Mouse (Mus musculus) MEL (cell line): ENCODE data around the gene Kansl1.

Source experiments
- CTCF ChIP-seq, 3 experiments: IDR thresholded peaks in 2 of 3; conservative IDR thresholded peaks in 1 of 3; 2 replicates each; pipeline ENCODE4 v1.5.1; 2011 to 2012; ENCODE audit warnings: low read length in 3 of 3, low read depth in 2 of 3, mild to moderate bottlenecking in 2 of 3, improper control_type of control experiment in 1 of 3, inconsistent platforms in 1 of 3, mixed read lengths in 1 of 3, moderate library complexity in 1 of 3; ENCODE audit not compliant: control insufficient read depth in 1 of 3, insufficient read depth in 1 of 3, poor library complexity in 1 of 3, severe bottlenecking in 1 of 3
- EP300 ChIP-seq, 2 experiments: IDR thresholded peaks; 2 replicates each; pipeline ENCODE4 v1.6.1; 2011; ENCODE audit warnings: improper control_type of control experiment in 2 of 2, low read length in 2 of 2, low read depth in 1 of 2, mild to moderate bottlenecking in 1 of 2
- GATA1 ChIP-seq: IDR thresholded peaks from 2 replicates; pipeline ENCODE4 v1.6.1; 2011; ENCODE audit warnings: low read depth, low read length, improper control_type of control experiment
- MAZ ChIP-seq: IDR thresholded peaks from 2 replicates; pipeline ENCODE4 v1.6.1; 2012; ENCODE audit warnings: low read depth, mild to moderate bottlenecking, inconsistent platforms, low read length, improper control_type of control experiment
- NRF1 ChIP-seq: IDR thresholded peaks from 2 replicates; pipeline ENCODE4 v1.6.1; 2014; ENCODE audit warnings: low read depth, mild to moderate bottlenecking, inconsistent platforms, low read length, improper control_type of control experiment, moderate library complexity; ENCODE audit not compliant: poor library complexity, insufficient read depth, severe bottlenecking
- POLR2A ChIP-seq, 2 experiments: IDR thresholded peaks; 2 replicates each; pipeline ENCODE4 v1.6.1; 2011 to 2012; ENCODE audit warnings: low read length in 2 of 2, mild to moderate bottlenecking in 2 of 2, control low read depth in 1 of 2, improper control_type of control experiment in 1 of 2, low read depth in 1 of 2, moderate library complexity in 1 of 2; ENCODE audit not compliant: control insufficient read depth in 1 of 2, insufficient read depth in 1 of 2, poor library complexity in 1 of 2
- SIN3A ChIP-seq: IDR thresholded peaks from 2 replicates; pipeline ENCODE4 v1.6.1; 2012; ENCODE audit warnings: low read length, improper control_type of control experiment, inconsistent platforms
- TAL1 ChIP-seq: IDR thresholded peaks from 2 replicates; pipeline ENCODE4 v1.6.1; 2012; ENCODE audit warnings: mild to moderate bottlenecking, inconsistent platforms, low read length, moderate library complexity, mixed read lengths
- ZC3H11A ChIP-seq: IDR thresholded peaks from 2 replicates; pipeline ENCODE4 v1.6.1; 2012; ENCODE audit warnings: low read depth, mild to moderate bottlenecking, inconsistent platforms, low read length, improper control_type of control experiment
- ZNF384 ChIP-seq: IDR thresholded peaks from 2 replicates; pipeline ENCODE4 v1.6.1; 2012; ENCODE audit warnings: low read depth, mild to moderate bottlenecking, inconsistent platforms, low read length, improper control_type of control experiment

DNA sequence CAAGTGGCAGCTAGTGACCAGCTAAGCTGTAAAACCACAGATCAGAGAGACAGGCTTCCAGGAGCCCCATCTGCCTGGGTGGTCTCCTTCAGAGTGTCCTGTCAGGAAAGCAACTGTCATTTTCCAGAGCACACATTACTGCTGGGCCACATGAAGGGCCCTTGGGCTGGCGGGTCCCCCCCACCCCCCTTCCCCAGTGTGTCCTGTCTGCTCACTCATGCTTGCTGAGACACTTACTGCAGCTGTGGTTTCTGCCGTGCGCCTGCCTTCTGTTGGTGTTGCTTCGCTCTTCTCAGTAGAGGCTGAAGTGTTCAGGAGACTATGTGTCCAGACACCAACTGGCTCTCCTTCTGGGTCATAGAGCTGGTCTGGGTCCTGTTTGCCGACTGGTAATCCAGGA lies 148.2 kb downstream of the Kansl1 start:
- TF ChIP-seq NRF1 (no peak), SIN3A (no peak), CTCF (IDR thresholded peaks at IDR 0.05 in 2 of 3, conservative IDR thresholded peaks at IDR 0.05 in 1 of 3; ENCODE audit: control insufficient read depth in 1 of 3, insufficient read depth in 1 of 3, low read depth in 2 of 3, low read length in 3 of 3, poor library complexity in 1 of 3, severe bottlenecking in 1 of 3) (no peak), TAL1 (no peak), MAZ (no peak), EP300 (IDR thresholded peaks at IDR 0.05; ENCODE audit: low read depth in 1 of 2, low read length in 2 of 2) (no peak), ZC3H11A (no peak), POLR2A (IDR thresholded peaks at IDR 0.05; ENCODE audit: control insufficient read depth in 1 of 2, insufficient read depth in 1 of 2, low read depth in 1 of 2, low read length in 2 of 2, poor library complexity in 1 of 2) (no peak), GATA1 (no peak), ZNF384 (no peak)
